Mouse (Mus musculus) forebrain, embryonic 10.5 days (tissue): ENCODE data around the gene Rbms1. TPM values are rescaled to one million over a fixed set of nuclear protein-coding genes. Genes with fewer than 3 reads are reported as not detected.

Experiments
- DNase-seq: peaks from one replicate; pipeline ENCODE4 v3.0.0-alpha.2; 2017; ENCODE audit warnings: low spot score; ENCODE audit errors: extremely low spot score
- H3K27ac ChIP-seq: fragments of 300-500 bp; sonication (generic); 2 replicates; pipeline ENCODE4 v1.5.1; 2016; ENCODE audit warnings: mild to moderate bottlenecking
- H3K27me3 ChIP-seq: fragments of 300-500 bp; sonication (generic); 2 replicates; pipeline ENCODE4 v1.6.1; 2016; ENCODE audit warnings: mild to moderate bottlenecking; ENCODE audit not compliant: poor library complexity, severe bottlenecking
- H3K36me3 ChIP-seq: fragments of 300-500 bp; sonication (generic); replicated peaks from 2 replicates; pipeline ENCODE4 v1.6.1; 2016; ENCODE audit warnings: mild to moderate bottlenecking, moderate library complexity
- H3K4me1 ChIP-seq: fragments of 300-500 bp; sonication (generic); 2 replicates; pipeline ENCODE4 v1.6.1; 2016
- H3K4me3 ChIP-seq: fragments of 300-500 bp; sonication (generic); 2 replicates; pipeline ENCODE4 v1.5.1; 2016; ENCODE audit warnings: mild to moderate bottlenecking, moderate library complexity
- H3K9me3 ChIP-seq: fragments of 300-500 bp; sonication (generic); 2 replicates; pipeline ENCODE4 v1.6.1; 2016; ENCODE audit warnings: mild to moderate bottlenecking, moderate library complexity
- WGBS: fragments of 180-500 bp; shearing (Covaris S2); methylation state at CpG from one replicate; pipeline ENCODE4 v1.1.7; 2016; 5-methylcytosine and 5-hydroxymethylcytosine counted together
- polyA plus RNA-seq: library from polyadenylated mRNA; unstranded; fragments of >200 nt; fragmentation: Nextera tagmentation; extraction: Ambion mirVana; gene quantifications from 2 replicates; pipeline ENCODE4 v1.2.1, GENCODE M21; 2016

The Rbms1 gene
- polyA plus RNA-seq, 1 experiment from 2014 or later: 44.4 TPM

DNA sequence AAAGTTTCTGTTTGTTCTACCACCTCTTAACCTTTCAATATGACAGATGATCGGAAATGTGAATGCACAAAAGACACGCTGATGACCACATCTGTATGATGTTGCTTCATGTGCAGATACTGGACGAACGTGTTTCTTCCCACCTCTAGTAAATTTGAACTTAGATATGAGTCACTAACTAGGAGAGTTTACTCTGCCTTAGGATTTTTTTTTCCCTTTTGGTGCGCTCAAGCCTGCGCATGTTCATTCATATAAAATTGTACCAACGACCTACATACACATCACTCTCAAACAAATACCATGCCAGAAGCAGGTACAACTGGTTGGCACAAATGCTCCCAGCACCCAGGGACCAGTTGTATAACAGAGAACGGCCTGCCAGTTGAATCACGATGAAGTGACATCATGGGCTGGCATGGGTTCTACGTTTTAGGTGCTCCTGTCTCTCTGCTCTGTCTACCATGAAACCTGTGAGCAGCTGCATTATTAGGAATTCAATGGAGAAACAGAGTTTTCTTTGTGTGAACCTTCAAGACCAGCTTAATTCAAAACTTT lies 134.0 kb downstream of the Rbms1 start:
- Histone ChIP-seq H3K27me3 (peaks cover 5% of the 10 kb centered on the region; the same call in 1 of the 2 replicates), H3K4me3 (no peak overlapping the region), H3K4me1 (no peaks in the 10 kb centered on the region), H3K36me3 (no peaks in the 10 kb centered on the region), H3K27ac (no peak overlapping the region), H3K9me3 (no peaks in the 10 kb centered on the region)
- WGBS: 94% methylated on average over 10 of the region's 10 CpGs
- no peak for DNase-seq

DNA sequence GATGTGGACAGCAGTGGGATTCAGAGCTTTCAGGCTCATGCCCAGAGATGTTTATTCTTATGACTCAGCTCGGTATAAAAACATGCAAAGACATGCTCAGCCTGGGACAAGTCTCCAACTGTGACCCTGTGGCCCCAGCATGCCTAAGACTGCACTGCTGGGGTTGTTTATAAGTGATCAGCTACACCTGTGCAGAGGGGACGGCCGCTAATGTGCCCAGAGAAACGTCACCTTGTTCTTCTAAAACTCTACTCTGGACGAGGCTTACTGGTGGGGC lies 135.9 kb downstream of the Rbms1 start:
- H3K36me3 ChIP-seq: no peaks in the 10 kb centered on the region
- no peak for DNase-seq
- H3K27ac ChIP-seq: no peak overlapping the region
- H3K4me1 ChIP-seq: no peaks in the 10 kb centered on the region
- H3K9me3 ChIP-seq: no peaks in the 10 kb centered on the region
- peaks cover 4% of the 10 kb centered on the region; the same call in 1 of the 2 replicates for H3K27me3 ChIP-seq
- WGBS: 81% methylated on average over 5 of the region's 5 CpGs
- no peak overlapping the region for H3K4me3 ChIP-seq

DNA sequence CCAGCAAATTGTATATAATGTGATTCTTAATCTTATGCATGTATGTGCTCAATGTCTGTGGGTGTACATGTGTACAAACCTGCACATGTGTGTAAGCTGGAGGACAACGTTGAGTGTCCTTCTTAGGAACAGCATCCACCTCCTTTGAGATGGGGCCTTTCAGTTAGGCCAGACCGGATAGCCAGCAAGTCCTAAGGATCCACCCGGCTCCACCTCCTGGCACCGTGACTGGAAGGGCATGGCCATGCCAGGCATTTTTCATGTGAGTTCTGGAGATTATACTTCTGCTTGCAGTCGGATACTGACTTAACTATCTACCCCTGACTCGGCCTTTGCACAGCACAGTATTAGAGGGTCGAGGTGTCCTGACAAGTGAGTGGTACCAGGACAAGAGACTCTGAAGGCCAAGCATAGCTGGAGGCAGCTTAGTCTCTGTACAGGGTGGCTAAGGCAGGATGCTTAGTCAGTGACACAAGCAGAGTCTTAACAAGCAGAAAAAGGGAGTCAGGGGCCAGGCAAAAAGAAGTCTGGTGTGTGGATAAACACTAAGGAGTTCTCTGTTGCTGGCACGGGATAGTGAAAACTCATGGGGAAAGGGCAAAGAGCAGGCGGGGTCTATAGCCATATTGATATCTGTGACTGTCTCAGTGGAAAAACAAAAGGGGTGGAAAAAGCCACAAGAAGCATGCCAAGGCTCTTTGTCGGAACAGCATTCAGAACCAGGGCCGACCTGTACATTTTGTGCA lies 136.4 kb downstream of the Rbms1 start:
- peaks cover 9% of the 10 kb centered on the region; the same call in 1 of the 2 replicates for H3K27me3 ChIP-seq
- no peaks in the 10 kb centered on the region for H3K9me3 ChIP-seq
- H3K27ac ChIP-seq: no peak overlapping the region
- no peaks in the 10 kb centered on the region for H3K36me3 ChIP-seq
- H3K4me3 ChIP-seq: no peak overlapping the region
- WGBS: 88% methylated on average over 11 of the region's 11 CpGs
- no peaks in the 10 kb centered on the region for H3K4me1 ChIP-seq
- no peak for DNase-seq

DNA sequence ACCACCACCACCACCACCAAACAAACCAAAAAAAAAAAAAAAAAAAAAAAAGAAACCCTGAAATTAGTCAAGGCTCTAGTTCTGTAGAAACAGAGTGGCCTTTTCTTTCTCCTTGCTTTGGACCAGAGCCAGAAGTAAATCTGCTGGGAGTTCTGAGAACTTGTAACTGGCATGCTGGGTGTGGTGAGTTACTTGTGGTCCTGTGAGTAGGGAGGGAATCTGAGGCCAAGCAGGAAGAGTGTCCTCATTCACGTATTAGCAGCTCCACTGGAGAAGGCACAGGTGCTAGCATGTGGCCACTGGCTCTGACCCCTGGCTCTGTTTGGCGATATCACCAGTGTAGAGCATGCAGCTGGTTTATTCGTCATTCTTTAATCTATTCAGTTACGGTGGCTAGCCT lies 137.3 kb downstream of the Rbms1 start:
- no peak for DNase-seq
- Histone ChIP-seq H3K4me1 (no peaks in the 10 kb centered on the region), H3K9me3 (no peaks in the 10 kb centered on the region), H3K4me3 (no peak overlapping the region), H3K36me3 (no peaks in the 10 kb centered on the region), H3K27ac (no peak overlapping the region), H3K27me3 (peaks cover 11% of the 10 kb centered on the region; the same call in 1 of the 2 replicates)
- WGBS: 84% methylated on average over 4 of the region's 4 CpGs

DNA sequence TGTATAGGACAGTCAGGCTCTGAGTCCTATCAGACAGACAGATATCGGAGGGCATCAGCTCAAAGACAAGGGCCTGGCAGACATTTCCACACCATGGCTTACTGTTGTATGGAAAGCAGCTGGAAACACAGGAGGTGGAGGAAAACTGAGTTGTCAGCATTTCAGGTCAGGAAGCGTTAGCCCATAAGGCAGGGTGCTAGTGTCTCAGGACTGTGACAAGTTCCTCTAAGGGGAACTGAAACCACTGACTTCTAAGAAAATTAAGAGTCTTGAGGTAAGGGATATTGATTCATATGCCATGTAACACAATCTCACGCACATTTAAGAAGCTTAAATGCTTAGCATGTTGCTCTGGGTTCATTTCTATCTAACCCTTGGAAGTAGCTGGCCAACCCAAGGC lies 141.4 kb downstream of the Rbms1 start:
- Histone ChIP-seq H3K36me3 (no peaks in the 10 kb centered on the region), H3K4me1 (peaks cover 11% of the 10 kb centered on the region), H3K27ac (no peak overlapping the region), H3K4me3 (no peak overlapping the region), H3K9me3 (no peaks in the 10 kb centered on the region), H3K27me3 (peaks cover 26% of the 10 kb centered on the region; the same call in 1 of the 2 replicates)
- 95% methylated on average over 3 of the region's 3 CpGs for WGBS
- no peak for DNase-seq

DNA sequence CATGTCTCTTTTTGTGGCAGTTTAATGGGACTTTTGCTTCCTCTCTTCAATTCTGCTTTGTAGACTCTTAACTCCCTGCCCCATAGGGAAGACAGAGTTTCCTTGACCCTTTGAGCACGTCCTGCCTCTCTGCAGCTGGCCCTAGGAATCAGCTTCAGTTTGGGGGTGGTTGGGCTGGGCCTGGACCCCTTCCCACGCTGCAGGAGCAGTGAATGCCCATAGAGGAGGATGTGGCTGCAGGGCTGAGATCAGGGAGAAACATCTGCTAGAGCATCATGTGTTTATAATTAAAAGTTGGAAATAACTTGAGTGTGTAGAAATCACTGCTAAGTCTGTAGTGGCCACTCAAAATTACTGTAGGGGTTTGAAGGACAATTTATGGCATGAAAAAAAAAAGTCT lies 144.4 kb downstream of the Rbms1 start:
- Histone ChIP-seq H3K9me3 (no peaks in the 10 kb centered on the region), H3K36me3 (no peaks in the 10 kb centered on the region), H3K4me3 (no peak overlapping the region), H3K4me1 (peaks cover 11% of the 10 kb centered on the region), H3K27ac (no peak overlapping the region), H3K27me3 (peaks cover 40% of the 10 kb centered on the region; the same call in 1 of the 2 replicates)
- 7% methylated on average over 2 of the region's 2 CpGs for WGBS
- DNase-seq: no peak

DNA sequence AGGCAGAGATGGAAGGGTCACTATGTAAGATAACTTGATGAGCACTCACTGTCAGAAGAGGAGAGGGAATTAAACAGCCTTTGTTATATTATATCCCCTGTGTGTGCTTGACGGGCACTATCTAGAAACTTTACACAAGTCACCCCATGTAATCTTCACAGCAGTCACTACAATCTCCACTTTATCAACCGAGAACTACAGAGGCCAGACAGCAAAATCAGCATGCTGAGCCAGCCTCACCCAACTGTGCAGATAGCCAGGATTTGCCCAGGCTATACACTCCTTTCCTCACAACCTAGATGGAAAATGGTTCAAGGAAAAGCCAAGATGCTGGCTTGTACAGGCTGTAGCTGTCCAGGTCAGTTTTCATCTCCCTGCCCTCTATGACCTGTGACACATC lies 146.7 kb downstream of the Rbms1 start:
- H3K4me3 ChIP-seq: no peak overlapping the region
- 87% methylated on average over 2 of the region's 2 CpGs for WGBS

DNA sequence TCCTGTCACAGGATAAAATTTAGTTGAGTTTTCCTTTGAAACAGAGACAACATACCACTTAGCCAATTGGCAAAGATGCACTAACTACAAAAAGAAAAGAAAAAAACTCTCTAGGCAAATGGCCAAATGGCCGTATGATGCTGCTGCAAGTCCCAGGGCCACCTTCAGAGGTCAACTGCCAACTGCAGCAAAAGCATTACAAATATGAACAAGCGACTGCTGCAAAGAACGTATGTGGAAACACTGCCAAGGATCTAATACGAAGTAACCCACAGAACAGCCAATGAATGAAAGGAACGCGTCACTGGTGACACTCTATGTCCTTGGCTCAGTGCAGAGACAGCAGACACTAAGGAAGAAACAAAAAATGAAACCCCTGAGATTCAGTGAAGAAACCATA lies 148.2 kb downstream of the Rbms1 start:
- no peak for DNase-seq
- 90% methylated on average over 6 of the region's 6 CpGs for WGBS

More for the DNA sequence above, 146.7 kb downstream of the Rbms1 start:
- H3K27me3 ChIP-seq: peaks cover 50% of the 10 kb centered on the region
- no peak for DNase-seq
- no peaks in the 10 kb centered on the region for H3K36me3 ChIP-seq
- peaks cover 11% of the 10 kb centered on the region for H3K4me1 ChIP-seq
- no peak overlapping the region for H3K27ac ChIP-seq
- H3K9me3 ChIP-seq: no peaks in the 10 kb centered on the region

DNA sequence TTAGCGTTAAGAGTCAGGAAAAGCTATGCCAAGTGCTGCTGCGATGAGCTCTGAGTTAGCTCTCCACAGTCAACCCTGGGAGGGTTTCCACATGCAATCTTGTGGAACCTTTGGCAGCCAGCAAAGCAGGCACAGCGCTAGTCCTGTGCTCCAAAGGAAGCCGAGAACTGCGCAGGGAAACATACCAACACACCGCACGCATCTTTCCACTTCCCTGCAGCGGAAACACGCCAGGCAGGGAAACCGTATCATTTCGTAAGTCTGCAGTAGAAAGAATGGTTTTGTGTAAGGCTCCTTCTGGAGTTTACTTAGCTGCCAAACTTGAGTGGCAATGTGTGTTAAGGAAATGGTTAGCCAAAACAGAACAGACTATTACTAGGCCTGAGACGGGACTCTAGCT lies 150.0 kb downstream of the Rbms1 start:
- Histone ChIP-seq H3K4me3 (no peak overlapping the region), H3K9me3 (no peaks in the 10 kb centered on the region), H3K27me3 (peaks cover 68% of the 10 kb centered on the region), H3K4me1 (peaks cover 18% of the 10 kb centered on the region), H3K36me3 (no peaks in the 10 kb centered on the region), H3K27ac (no peak overlapping the region)
- DNase-seq: no peak
- 94% methylated on average over 12 of the region's 12 CpGs for WGBS

More for the DNA sequence above, 148.2 kb downstream of the Rbms1 start:
- Histone ChIP-seq H3K9me3 (no peaks in the 10 kb centered on the region), H3K4me3 (no peak overlapping the region), H3K27ac (no peak overlapping the region), H3K36me3 (no peaks in the 10 kb centered on the region), H3K27me3 (peaks cover 57% of the 10 kb centered on the region), H3K4me1 (peaks cover 14% of the 10 kb centered on the region)

DNA sequence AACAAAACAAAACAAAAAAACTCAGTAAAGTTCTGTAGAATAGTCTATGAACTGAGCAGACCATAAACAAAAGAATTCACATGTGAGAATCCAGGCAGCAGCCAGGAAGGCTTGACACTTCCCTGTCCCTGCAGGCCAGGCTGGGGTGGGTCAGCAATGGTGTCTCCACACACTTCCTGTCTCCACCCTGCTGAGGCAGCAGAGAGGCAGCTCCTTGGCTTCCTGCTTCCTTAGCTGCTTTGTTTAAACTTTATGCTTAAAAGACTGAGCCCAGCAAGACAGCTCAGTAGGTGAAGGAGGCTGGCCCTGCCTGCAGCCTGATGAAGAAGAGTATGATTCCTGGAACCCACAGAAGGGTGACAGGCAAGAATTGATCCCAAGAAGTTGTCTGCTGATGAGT lies 152.4 kb downstream of the Rbms1 start:
- Histone ChIP-seq H3K36me3 (no peaks in the 10 kb centered on the region), H3K27me3 (peaks cover 88% of the 10 kb centered on the region), H3K4me3 (no peak overlapping the region), H3K4me1 (peaks cover 19% of the 10 kb centered on the region), H3K27ac (no peak overlapping the region), H3K9me3 (no peaks in the 10 kb centered on the region)
- DNase-seq: no peak

DNA sequence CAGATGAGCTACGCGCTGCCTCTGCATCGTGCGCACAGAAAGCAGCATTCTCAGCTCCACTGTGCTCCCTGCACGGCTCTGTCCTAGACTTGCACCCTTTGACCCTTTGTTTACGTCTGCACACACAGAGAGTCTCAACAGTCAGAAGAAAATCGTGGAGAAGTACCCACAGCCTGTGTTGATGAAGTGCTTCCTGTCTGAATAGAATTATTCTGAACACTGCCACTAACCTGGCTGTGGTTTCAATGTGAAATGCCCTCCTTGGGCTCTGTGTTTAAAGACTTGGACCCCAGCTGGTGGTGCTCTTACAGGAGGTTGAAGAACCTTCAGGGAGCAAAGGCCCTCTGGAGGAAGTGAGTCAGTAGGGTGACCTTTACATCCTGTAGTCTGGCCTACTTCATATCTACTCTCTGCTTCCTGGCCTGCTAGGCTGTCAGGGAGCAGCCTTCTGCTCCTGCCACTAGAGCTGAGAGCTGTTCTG lies 153.5 kb downstream of the Rbms1 start:
- no peaks in the 10 kb centered on the region for H3K36me3 ChIP-seq
- no peak overlapping the region for H3K27ac ChIP-seq
- WGBS: 75% methylated on average over 7 of the region's 7 CpGs
- DNase-seq: no peak
- peaks cover 93% of the 10 kb centered on the region for H3K27me3 ChIP-seq
- no peak overlapping the region for H3K4me3 ChIP-seq
- peaks cover 19% of the 10 kb centered on the region for H3K4me1 ChIP-seq
- H3K9me3 ChIP-seq: no peaks in the 10 kb centered on the region

DNA sequence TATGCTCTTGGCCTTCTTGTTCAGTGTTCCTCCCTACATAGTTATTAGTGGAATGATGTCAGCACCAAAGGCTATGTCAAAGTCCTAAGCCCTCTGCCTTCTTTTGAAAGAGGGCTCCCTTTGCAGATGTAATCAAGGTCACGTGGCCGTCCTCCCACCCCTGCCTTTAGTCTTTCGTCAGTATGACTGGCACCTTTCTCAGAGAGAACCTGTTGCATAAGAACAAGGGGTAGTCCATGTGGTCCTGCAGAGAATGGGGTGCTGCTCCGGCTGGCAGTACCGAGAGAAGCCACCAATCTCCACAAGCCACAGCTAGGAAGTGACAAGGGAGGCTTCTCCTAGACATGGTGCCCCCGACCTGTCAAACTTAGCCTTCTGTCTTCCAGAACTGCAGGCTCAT lies 154.2 kb downstream of the Rbms1 start:
- 88% methylated on average over 6 of the region's 6 CpGs for WGBS
- no peaks in the 10 kb centered on the region for H3K36me3 ChIP-seq
- H3K27me3 ChIP-seq: peaks cover 93% of the 10 kb centered on the region
- no peaks in the 10 kb centered on the region for H3K9me3 ChIP-seq
- peaks cover 19% of the 10 kb centered on the region for H3K4me1 ChIP-seq
- no peak overlapping the region for H3K27ac ChIP-seq
- no peak overlapping the region for H3K4me3 ChIP-seq
- no peak for DNase-seq

DNA sequence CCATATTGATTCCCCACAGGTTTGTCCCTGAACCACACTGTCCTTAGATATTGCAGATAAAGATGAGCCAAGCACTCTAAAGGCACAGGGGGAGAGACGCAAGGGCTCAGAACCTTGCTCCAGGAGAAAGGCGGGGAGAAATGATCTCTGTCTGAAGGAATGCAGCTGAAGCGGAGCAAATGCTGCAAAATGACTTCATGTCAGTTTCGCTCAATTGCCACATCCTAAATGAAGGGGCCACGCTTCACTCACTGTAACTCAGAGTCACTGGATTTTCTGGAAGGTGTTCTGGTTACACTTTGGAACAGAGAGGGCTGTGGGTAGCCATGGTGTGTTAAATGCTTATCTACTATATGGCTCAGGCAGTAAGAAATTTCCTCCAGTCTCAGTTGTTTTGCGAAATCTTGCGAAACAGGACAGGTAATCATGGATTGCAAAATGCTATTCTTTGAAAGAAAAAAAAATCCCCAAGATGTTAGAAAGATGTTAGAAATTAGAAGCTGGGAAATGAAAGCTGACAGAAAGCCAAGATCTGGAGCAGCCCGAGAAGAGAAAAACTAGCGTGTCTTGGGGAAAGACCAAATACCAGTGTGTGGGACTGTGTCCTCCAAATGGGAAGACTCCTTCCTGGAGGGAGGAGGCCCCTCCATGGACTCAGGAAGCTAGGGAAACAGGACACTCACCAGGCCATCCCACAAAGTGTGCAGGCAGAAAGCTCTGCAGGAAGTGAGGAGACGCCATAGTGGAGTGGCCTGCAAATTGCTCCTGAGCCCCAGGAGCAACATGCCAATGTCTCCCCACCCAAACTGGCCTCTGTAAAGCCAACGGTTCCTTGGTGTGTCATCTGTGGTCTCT lies 155.4 kb downstream of the Rbms1 start:
- Histone ChIP-seq H3K27ac (no peak overlapping the region), H3K36me3 (no peaks in the 10 kb centered on the region), H3K4me1 (peaks cover 24% of the 10 kb centered on the region), H3K9me3 (no peaks in the 10 kb centered on the region), H3K4me3 (no peak overlapping the region), H3K27me3 (peaks cover 96% of the 10 kb centered on the region)
- DNase-seq: no peak
- WGBS: 88% methylated on average over 11 of the region's 11 CpGs
